Mouse (Mus musculus) stomach, adult 2 months (tissue): ENCODE results near the gene Cd200r3. TPM values are rescaled to one million over a fixed set of nuclear protein-coding genes. Genes with fewer than 3 reads are reported as not detected.

ENCODE experiments used
- polyA plus RNA-seq: library from polyadenylated mRNA; depleted of rRNA; stranded (reverse); fragments of >200 nt; gene quantifications from 2 replicates; pipeline ENCODE4 v1.2.3, GENCODE M21; 2012; rRNA removed

Cd200r3 gene
- polyA plus RNA-seq = 0.30 TPM in 1 of 2 replicates, not detected in the other

DNA sequence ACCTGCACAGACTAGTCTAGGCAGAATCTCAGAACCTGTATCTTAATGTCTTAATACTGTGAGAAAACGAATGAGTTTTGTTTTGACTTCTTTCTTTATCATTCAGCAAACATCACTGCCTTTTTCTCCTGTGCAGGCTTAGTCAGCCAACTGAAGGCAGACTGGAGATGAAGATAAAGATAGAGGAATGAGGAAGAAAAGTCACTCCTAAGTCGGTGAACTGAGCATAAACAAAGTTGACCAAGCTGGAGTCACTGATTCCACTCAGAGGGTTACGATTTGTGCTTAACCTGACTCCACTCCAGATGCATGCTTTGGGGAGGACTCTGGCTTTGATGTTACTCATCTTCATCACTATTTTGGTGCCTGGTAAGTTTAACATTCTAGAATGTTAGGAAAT, at the start of gene Cd200r3:
TSS of gene Cd200r3 (plus strand) at position 211 of the 400 bp plus-strand sequence.

Other genes starting within 250 kb of the Cd200r3 start
- gene Nepro, start 219.4 kb upstream of the Cd200r3 start, polyA plus RNA-seq = 0.90 and 2.2 TPM in 2 replicates
- gene Gtpbp8, start 197.3 kb upstream of the Cd200r3 start, polyA plus RNA-seq = 2.8 and 3.8 TPM in 2 replicates
- gene Cd200r1, start 177.9 kb upstream of the Cd200r3 start, polyA plus RNA-seq = 0.16 and 0.28 TPM in 2 replicates
- 0.16 and 0.28 TPM in 2 replicates for gene Cd200r4, start 131.9 kb upstream of the Cd200r3 start, polyA plus RNA-seq
- not detected in 2 replicates for gene Cd200r2, start 76.6 kb upstream of the Cd200r3 start, polyA plus RNA-seq
- gene Ccdc80, start 149.7 kb downstream of the Cd200r3 start, polyA plus RNA-seq = 12.3 and 12.8 TPM in 2 replicates
- gene Slc35a5, start 215.0 kb downstream of the Cd200r3 start, polyA plus RNA-seq = 1.2 and 2.0 TPM in 2 replicates
- 10.6 and 22.5 TPM in 2 replicates for gene Atg3, start 215.1 kb downstream of the Cd200r3 start, polyA plus RNA-seq